Mouse (Mus musculus): ENCODE data around the gene Zic5. TPM values are rescaled to one million over a fixed set of nuclear protein-coding genes. Genes with fewer than 3 reads are reported as not detected.
A peak's percentile ranks its signal among the peaks of the same experiment; 100 is the strongest.

The Zic5 gene
- polyA plus RNA-seq, 1 experiment from 2014 or later: 30.0 TPM

GRCm38 (mm10) chr14:122477971-122478573 is 12.6 kb upstream of the Zic5 start:
- peaks cover 16% of the 10 kb centered on the region for H3K4me1 ChIP-seq (replicated peaks; ENCODE audit: control insufficient read depth, insufficient read depth, low read length)
- H3K27ac ChIP-seq (ENCODE audit: low read depth, low read length): peak overlapping the region; percentile 99
- peaks cover 13% of the 10 kb centered on the region for H3K27me3 ChIP-seq (ENCODE audit: control insufficient read depth, insufficient read depth, low read length)
- H3K9ac ChIP-seq (ENCODE audit: low read length): peak overlapping the region; percentile 99
- no peak for DNase-seq (ENCODE audit: low spot score)
- peak overlapping the region; percentile 84 for H3K4me3 ChIP-seq (ENCODE audit: low read depth, low read length)
- H3K36me3 ChIP-seq (ENCODE audit: control insufficient read depth, insufficient read depth, low read length): no peaks in the 10 kb centered on the region; the same call in 1 of the 2 replicates
- H3K4me2 ChIP-seq (ENCODE audit: low read depth, low read length, severe bottlenecking): peak overlapping the region; percentile 55
- 1% methylated on average over 9 of the region's 9 CpGs for WGBS
- H3K9me3 ChIP-seq (ENCODE audit: control insufficient read depth, low read length): no peaks in the 10 kb centered on the region
- no peak for ATAC-seq (replicated peaks; ENCODE audit: low FRiP score)

- Histone ChIP-seq H3K36me3 (ENCODE audit: control insufficient read depth, insufficient read depth, low read length) (no peaks in the 10 kb centered on the region; the same call in 1 of the 2 replicates), H3K4me3 (ENCODE audit: low read depth, low read length) (peak overlapping the region; percentile 84), H3K4me2 (ENCODE audit: low read depth, low read length, severe bottlenecking) (peak overlapping the region; percentile 55), H3K9me3 (ENCODE audit: control insufficient read depth, low read length) (no peaks in the 10 kb centered on the region), H3K4me1 (replicated peaks; ENCODE audit: control insufficient read depth, insufficient read depth, low read length) (peaks cover 15% of the 10 kb centered on the region), H3K27me3 (ENCODE audit: control insufficient read depth, insufficient read depth, low read length) (peaks cover 15% of the 10 kb centered on the region), H3K27ac (ENCODE audit: low read depth, low read length) (peak overlapping the region; percentile 99), H3K9ac (ENCODE audit: low read length) (peak overlapping the region; percentile 99)
- no peak for ATAC-seq (replicated peaks; ENCODE audit: low FRiP score)
- DNase-seq (ENCODE audit: low spot score): no peak
- WGBS: 0% methylated on average over 20 of the region's 20 CpGs
These were observed 11.8 kb upstream of the Zic5 start for GRCm38 (mm10) chr14:122477261-122477671.

GRCm38 (mm10) chr14:122476822-122477215 is 11.3 kb upstream of the Zic5 start:
- H3K4me1 ChIP-seq (replicated peaks; ENCODE audit: control insufficient read depth, insufficient read depth, low read length): peaks cover 12% of the 10 kb centered on the region; the same call in 1 of the 2 replicates
- H3K27me3 ChIP-seq (ENCODE audit: control insufficient read depth, insufficient read depth, low read length): peaks cover 11% of the 10 kb centered on the region

GRCm38 (mm10) chr14:122476041-122476821 is 10.8 kb upstream of the Zic5 start:
- H3K9me3 ChIP-seq (ENCODE audit: control insufficient read depth, low read length): no peaks in the 10 kb centered on the region
- ATAC-seq (replicated peaks; ENCODE audit: low FRiP score): no peak
- peaks cover 11% of the 10 kb centered on the region; the same call in 1 of the 2 replicates for H3K4me1 ChIP-seq (replicated peaks; ENCODE audit: control insufficient read depth, insufficient read depth, low read length)
- peak overlapping the region; percentile 55 for H3K4me2 ChIP-seq (ENCODE audit: low read depth, low read length, severe bottlenecking)
- H3K9ac ChIP-seq (ENCODE audit: low read length): peak overlapping the region; percentile 99
- H3K4me3 ChIP-seq (ENCODE audit: low read depth, low read length): peak overlapping the region; percentile 84
- H3K36me3 ChIP-seq (ENCODE audit: control insufficient read depth, insufficient read depth, low read length): no peaks in the 10 kb centered on the region; the same call in 1 of the 2 replicates
- WGBS: under 1% methylated on average over 51 of the region's 62 CpGs
- peak overlapping the region; percentile 99 for H3K27ac ChIP-seq (ENCODE audit: low read depth, low read length)
- DNase-seq (ENCODE audit: low spot score): peak; percentile 79
- H3K27me3 ChIP-seq (ENCODE audit: control insufficient read depth, insufficient read depth, low read length): peaks cover 7% of the 10 kb centered on the region

More at GRCm38 (mm10) chr14:122476822-122477215, 11.3 kb upstream of the Zic5 start:
- Histone ChIP-seq H3K4me3 (ENCODE audit: low read depth, low read length) (peak overlapping the region; percentile 84), H3K9me3 (ENCODE audit: control insufficient read depth, low read length) (no peaks in the 10 kb centered on the region), H3K9ac (ENCODE audit: low read length) (peak overlapping the region; percentile 99), H3K27ac (ENCODE audit: low read depth, low read length) (peak overlapping the region; percentile 99), H3K4me2 (ENCODE audit: low read depth, low read length, severe bottlenecking) (peak overlapping the region; percentile 55), H3K36me3 (ENCODE audit: control insufficient read depth, insufficient read depth, low read length) (no peaks in the 10 kb centered on the region; the same call in 1 of the 2 replicates)
- WGBS: under 1% methylated on average over 18 of the region's 18 CpGs
- DNase-seq (ENCODE audit: low spot score) (no peak), ATAC-seq (replicated peaks; ENCODE audit: low FRiP score) (no peak)

GRCm38 (mm10) chr14:122475557-122476040 is 10.1 kb upstream of the Zic5 start:
- WGBS: under 1% methylated on average over 57 of the region's 65 CpGs
- Histone ChIP-seq H3K27ac (ENCODE audit: low read depth, low read length) (peak overlapping the region; percentile 99), H3K36me3 (ENCODE audit: control insufficient read depth, insufficient read depth, low read length) (no peaks in the 10 kb centered on the region; the same call in 1 of the 2 replicates), H3K4me3 (ENCODE audit: low read depth, low read length) (peak overlapping the region; percentile 84), H3K4me2 (ENCODE audit: low read depth, low read length, severe bottlenecking) (peak overlapping the region; percentile 55), H3K9me3 (ENCODE audit: control insufficient read depth, low read length) (no peaks in the 10 kb centered on the region), H3K27me3 (ENCODE audit: control insufficient read depth, insufficient read depth, low read length) (peaks cover 7% of the 10 kb centered on the region), H3K4me1 (replicated peaks; ENCODE audit: control insufficient read depth, insufficient read depth, low read length) (peaks cover 7% of the 10 kb centered on the region; the same call in 1 of the 2 replicates), H3K9ac (ENCODE audit: low read length) (peak overlapping the region; percentile 99)
- peak; percentile 4; the same call in 1 of the 2 replicates for ATAC-seq (replicated peaks; ENCODE audit: low FRiP score)
- no peak for DNase-seq (ENCODE audit: low spot score)

GRCm38 (mm10) chr14:122474891-122475556 is 9.5 kb upstream of the Zic5 start, which contains the start of gene Zic2:
TSS of gene Zic2 (plus strand) at chr14:122475435.
- Histone ChIP-seq H3K4me1 (replicated peaks; ENCODE audit: control insufficient read depth, insufficient read depth, low read length) (peaks cover 7% of the 10 kb centered on the region; the same call in 1 of the 2 replicates), H3K9me3 (ENCODE audit: control insufficient read depth, low read length) (no peaks in the 10 kb centered on the region), H3K4me3 (ENCODE audit: low read depth, low read length) (peak within 1 kb of the TSS; percentile 84), H3K4me2 (ENCODE audit: low read depth, low read length, severe bottlenecking) (peak within 1 kb of the TSS; percentile 55), H3K36me3 (ENCODE audit: control insufficient read depth, insufficient read depth, low read length) (no peaks in the 10 kb centered on the region; the same call in 1 of the 2 replicates), H3K27me3 (ENCODE audit: control insufficient read depth, insufficient read depth, low read length) (peaks cover 7% of the 10 kb centered on the region), H3K9ac (ENCODE audit: low read length) (peak within 1 kb of the TSS; percentile 99), H3K27ac (ENCODE audit: low read depth, low read length) (peak within 1 kb of the TSS; percentile 99)
- WGBS: under 1% methylated on average over 45 of the region's 73 CpGs
- DNase-seq (ENCODE audit: low spot score) (peak; percentile 95), ATAC-seq (replicated peaks; ENCODE audit: low FRiP score) (peak; percentile 79)

- H3K9me3 ChIP-seq (ENCODE audit: control insufficient read depth, low read length): no peaks in the 10 kb centered on the region
- H3K4me1 ChIP-seq (replicated peaks; ENCODE audit: control insufficient read depth, insufficient read depth, low read length): peaks cover 10% of the 10 kb centered on the region; the same call in 1 of the 2 replicates
- H3K4me3 ChIP-seq (ENCODE audit: low read depth, low read length): peak overlapping the region; percentile 84
- peaks cover 9% of the 10 kb centered on the region for H3K27me3 ChIP-seq (ENCODE audit: control insufficient read depth, insufficient read depth, low read length)
- peak overlapping the region; percentile 99 for H3K9ac ChIP-seq (ENCODE audit: low read length)
- WGBS: under 1% methylated on average over 56 of the region's 57 CpGs
- peak; percentile 96 for DNase-seq (ENCODE audit: low spot score)
- H3K4me2 ChIP-seq (ENCODE audit: low read depth, low read length, severe bottlenecking): peak overlapping the region; percentile 55
- peak; percentile 79 for ATAC-seq (replicated peaks; ENCODE audit: low FRiP score)
- H3K27ac ChIP-seq (ENCODE audit: low read depth, low read length): peak overlapping the region; percentile 99
- no peaks in the 10 kb centered on the region; the same call in 1 of the 2 replicates for H3K36me3 ChIP-seq (ENCODE audit: control insufficient read depth, insufficient read depth, low read length)
These were observed 8.8 kb upstream of the Zic5 start for GRCm38 (mm10) chr14:122474041-122474890.

Measured in forebrain, embryonic 11.5 days (tissue).